Mouse (Mus musculus) colon, adult 2 months (tissue): ENCODE data around the gene Vps33a. TPM values are rescaled to one million over a fixed set of nuclear protein-coding genes. Genes with fewer than 3 reads are reported as not detected.

Experiments used
- polyA plus RNA-seq: library from polyadenylated mRNA; depleted of rRNA; stranded (reverse); fragments of >200 nt; gene quantifications from 2 replicates; pipeline ENCODE4 v1.2.3, GENCODE M21; 2012; rRNA removed

Vps33a gene
- 8.8 and 11.2 TPM in 2 replicates for polyA plus RNA-seq

GRCm38 (mm10) chr5:123572357-123573186 lies at the start of gene Vps33a:
Gene Vps33a (minus strand): TSS chr5:123573038.

DNA sequence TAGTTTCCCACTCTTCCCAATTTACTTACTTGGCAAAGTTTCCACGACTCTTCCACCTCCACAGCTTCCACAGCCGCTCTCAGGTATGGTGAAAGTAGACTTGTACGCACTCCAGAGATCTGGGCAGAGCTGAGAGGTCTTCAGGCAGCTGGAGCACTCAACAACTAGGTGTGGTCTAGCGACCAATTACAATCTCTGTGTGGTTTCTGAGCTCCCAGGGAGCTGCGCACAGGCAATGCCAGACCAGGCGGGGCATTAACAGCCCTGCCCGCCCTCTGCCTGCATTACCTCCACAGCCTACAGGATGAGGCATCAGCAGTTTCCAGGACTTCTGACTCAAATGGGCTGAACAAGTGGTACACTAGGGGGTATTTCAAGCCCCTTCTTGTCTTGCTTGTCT lies 47.6 kb downstream of the Vps33a start, which contains the start of gene Gm49027:
TSS of gene Gm49027 (minus strand) at position 208 of the 400 bp plus-strand sequence.

GRCm38 (mm10) chr5:123523692-123524392 lies 49.0 kb downstream of the Vps33a start, which contains the start of gene Diablo:
Gene Diablo (minus strand): TSS chr5:123524176.

DNA sequence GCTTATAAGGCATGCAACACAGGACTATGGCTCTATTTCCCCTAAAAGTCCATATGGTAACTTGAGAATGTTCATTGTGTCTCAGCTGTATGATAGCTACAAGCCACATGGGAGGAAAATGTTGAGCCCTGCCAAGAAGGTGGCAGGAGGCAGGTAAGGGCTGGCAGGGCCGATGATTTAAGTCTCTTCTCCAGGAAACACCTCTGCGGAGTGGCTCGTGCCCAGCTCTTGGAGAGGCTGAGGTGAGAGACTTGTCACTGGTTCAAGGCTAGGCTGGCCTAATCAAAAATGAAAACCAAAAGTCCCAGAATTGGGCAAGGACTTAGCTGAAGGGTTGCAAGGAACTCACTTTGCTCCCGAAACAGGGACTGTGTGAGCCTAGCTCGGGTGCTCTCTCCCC lies 62.7 kb downstream of the Vps33a start, which contains the start of gene B3gnt4:
TSS of gene B3gnt4 (plus strand) at position 301 of the 400 bp plus-strand sequence.

GRCm38 (mm10) chr5:123489112-123489785 lies 83.6 kb downstream of the Vps33a start, which contains the start of the genes Lrrc43 and Il31:
Gene Lrrc43 (plus strand): TSS chr5:123489305.
Gene Il31 (minus strand): TSS chr5:123489489.

Other genes with a start within 250 kb of the Vps33a start
- 4.5 and 4.9 TPM in 2 replicates for gene Bcl7a, start 229.2 kb downstream of the Vps33a start, polyA plus RNA-seq
- gene Mlxip, start 178.2 kb downstream of the Vps33a start, polyA plus RNA-seq, result 53.0 and 82.7 TPM in 2 replicates
- gene Lrrc43, start 83.7 kb downstream of the Vps33a start, polyA plus RNA-seq, result not detected in 2 replicates
- gene Il31, start 83.5 kb downstream of the Vps33a start, polyA plus RNA-seq, result not detected in 2 replicates
- gene B3gnt4, start 62.6 kb downstream of the Vps33a start, polyA plus RNA-seq, result 0.33 TPM in 1 of 2 replicates, not detected in the other
- 37.9 and 38.2 TPM in 2 replicates for gene Diablo, start 48.9 kb downstream of the Vps33a start, polyA plus RNA-seq
- gene Gm49027, start 47.5 kb downstream of the Vps33a start, polyA plus RNA-seq, result 19.5 and 21.7 TPM in 2 replicates
- 12.9 and 13.1 TPM in 2 replicates for gene Clip1, start 111.6 kb upstream of the Vps33a start, polyA plus RNA-seq
- 24.9 and 25.6 TPM in 2 replicates for gene Zcchc8, start 148.1 kb upstream of the Vps33a start, polyA plus RNA-seq
- gene Rsrc2, start 176.4 kb upstream of the Vps33a start, polyA plus RNA-seq, result 8.2 and 13.1 TPM in 2 replicates
- 1.2 and 2.1 TPM in 2 replicates for gene Kntc1, start 176.7 kb upstream of the Vps33a start, polyA plus RNA-seq